Mouse (Mus musculus) kidney, adult 18-20 months (tissue): Measurements from ENCODE around the gene Plpp3.

Source experiments
- DNase-seq: peaks from one replicate; pipeline ENCODE4 v3.0.0; 2021

Plpp3 gene

GRCm38 (mm10) chr4:105157276-105158168, at the start of gene Plpp3:
Gene Plpp3 (plus strand): TSS chr4:105157347.
- DNase-seq = peak; percentile 90

- DNase-seq = peak; percentile 32
Observed at GRCm38 (mm10) chr4:105107943-105108640, 49.1 kb upstream of the Plpp3 start.

DNA sequence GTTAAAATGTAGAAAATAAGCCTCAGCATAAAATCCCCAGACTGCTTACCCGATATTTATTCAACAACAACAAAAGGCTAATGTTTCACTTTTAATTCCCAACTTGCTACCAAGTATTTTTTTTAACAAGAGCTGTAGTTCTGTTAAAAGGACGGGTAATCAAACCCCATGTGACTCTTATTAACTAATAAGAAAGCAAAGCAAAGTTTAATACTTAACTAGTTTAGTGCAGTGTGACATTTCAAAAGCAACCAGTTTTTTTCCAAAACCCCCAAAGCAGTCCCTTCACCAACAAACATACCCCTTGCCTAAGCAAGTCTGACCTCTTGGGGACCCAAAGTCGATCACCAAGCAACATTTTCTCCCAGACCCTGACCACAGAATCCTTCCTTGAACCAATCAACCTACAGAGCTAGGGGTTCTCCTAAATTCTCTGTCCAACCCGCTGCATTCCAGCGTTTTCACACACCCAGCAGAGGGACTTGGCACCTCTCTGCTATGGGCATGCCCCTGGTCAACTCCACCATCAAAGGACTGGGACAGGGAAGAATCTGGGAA, 48.4 kb upstream of the Plpp3 start:
- no peak for DNase-seq

DNA sequence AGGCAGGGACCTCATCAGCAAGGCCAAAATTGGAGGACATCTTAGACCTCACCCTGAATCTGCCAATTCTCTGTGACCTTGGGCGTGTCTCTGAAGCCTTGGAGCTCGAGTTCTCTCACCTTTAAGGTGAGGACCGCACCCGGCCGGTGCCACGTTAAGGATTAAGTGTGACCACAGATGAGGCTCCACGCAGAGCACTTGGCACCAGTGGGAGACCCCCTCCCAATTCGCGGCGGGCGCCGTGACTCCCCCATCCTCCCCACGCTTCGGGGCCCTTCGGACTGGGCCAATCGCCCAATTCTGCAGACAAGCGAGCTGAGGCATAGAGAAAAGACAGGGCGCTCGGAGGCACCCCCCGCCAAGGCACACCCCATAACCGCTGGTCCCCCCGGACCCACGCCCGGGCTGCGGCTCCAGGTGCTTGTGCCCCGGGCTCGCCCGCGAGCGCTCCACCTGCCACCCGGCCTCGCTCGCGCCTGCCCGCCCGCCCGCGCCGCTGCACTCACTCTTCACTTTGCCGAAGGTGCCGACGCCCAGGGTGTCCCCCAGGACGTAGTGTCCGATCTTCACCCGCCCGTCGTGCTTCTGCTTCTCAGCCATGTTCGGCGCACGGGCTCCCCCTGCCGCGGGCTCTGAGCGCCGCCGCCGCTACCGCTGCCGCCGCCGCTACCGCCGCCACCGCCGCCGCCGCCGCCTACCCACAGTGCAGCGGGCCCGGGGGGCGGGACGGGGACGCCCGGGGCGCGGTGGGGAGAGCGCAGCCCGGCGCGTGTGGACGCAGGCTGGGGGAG, 47.8 kb upstream of the Plpp3 start, which contains the start of gene Prkaa2:
Prkaa2 (minus strand) TSS at position 692 of the 791 bp plus-strand sequence.
- peak; percentile 87 for DNase-seq

DNA sequence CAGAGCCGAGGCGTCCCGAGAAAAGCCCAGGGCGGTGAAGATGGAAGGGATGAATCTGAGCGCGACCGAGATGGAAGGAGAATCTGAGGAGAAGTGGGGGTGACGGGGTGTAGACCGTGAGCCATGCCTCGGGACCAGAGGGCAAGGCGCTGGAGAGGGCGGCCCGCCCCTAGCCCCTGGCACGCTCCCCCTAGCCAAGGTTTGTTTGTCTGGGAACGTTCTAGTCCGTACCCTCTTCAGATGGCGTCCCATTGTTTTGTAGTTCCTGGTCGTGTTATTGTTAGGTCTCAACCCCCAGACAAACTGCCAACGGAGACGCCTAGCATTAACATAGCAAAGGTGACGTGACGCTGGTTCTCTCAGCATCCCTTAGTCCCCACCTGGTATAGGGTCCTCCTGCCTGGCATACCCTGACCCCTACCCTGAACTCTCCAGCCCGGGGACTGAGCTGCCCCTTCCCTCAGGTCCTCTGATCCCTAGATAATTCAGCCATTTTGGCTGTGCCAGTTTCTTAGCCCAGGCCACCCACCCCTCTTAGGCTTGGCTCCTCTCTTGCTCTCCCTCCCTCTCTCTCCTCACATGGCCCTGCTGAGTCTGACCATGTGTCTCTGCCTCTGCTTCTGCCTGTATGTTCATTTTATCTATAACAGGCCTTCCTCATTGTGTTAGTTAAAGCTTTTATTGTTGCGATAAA, 47.0 kb upstream of the Plpp3 start:
- DNase-seq = no peak

DNA sequence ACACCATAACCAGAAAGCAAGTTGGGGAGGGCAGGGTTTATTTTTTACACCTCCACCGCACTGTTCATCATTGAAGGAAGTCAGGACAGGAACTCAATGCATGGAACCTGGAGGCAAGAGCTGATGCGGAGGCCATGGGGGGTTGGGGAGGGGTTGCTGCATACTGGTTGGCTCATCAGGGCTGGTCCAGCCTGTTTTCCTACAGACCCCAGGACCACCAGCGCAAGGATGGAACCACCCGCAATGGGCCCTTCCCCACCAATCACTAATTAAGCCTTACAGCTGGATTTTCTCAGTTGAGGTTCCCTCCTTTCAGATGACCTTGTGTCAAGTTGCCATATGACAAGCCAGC, 46.5 kb upstream of the Plpp3 start:
- no peak for DNase-seq

- no peak for DNase-seq
Observed at GRCm38 (mm10) chr4:105111770-105112169, 45.4 kb upstream of the Plpp3 start.

GRCm38 (mm10) chr4:105113042-105113441, 44.1 kb upstream of the Plpp3 start:
- DNase-seq = no peak

DNA sequence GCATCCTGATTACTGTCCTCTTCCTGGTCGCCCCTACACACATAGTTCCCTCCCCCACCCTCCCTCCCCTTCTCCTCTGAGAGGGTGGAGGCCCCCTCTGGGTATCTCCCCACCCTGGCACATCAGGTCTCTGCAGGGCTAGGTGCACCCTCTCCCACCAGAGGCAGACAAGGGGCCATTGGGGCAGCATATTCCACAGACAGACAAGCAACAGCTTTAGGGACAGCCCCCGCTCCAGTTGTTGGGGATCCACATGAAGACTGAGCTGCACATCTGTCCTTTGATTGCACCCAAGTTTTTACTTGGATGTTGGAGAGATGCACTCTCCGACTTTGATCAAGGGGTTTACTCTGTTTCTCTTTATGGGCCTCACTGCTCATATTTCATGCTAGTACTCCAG, 43.7 kb upstream of the Plpp3 start:
- no peak for DNase-seq

GRCm38 (mm10) chr4:105121081-105121480, 36.1 kb upstream of the Plpp3 start:
- DNase-seq = no peak

GRCm38 (mm10) chr4:105122429-105122828, 34.7 kb upstream of the Plpp3 start:
- DNase-seq = peak; percentile 88

DNA sequence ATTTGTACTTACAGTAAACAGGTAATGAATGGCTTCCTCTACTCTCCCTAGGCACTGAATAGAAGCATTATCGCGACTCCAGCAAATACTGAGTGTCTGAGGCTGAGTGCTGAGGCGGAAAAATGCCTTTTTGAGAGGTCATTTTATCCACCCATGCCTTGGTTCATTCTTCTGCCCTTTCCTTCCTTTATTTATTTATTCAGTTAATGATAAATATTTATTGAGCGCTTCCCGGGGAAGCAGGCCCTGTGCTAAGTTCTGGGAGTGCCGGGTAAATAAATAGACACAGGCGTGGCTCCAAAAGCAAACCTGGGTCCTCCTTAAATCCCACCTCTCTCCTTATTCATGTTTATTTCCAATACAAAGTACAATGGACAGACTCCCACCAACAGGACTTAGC, 27.9 kb upstream of the Plpp3 start:
- no peak for DNase-seq

GRCm38 (mm10) chr4:105131756-105132314, 25.3 kb upstream of the Plpp3 start:
- no peak for DNase-seq

DNA sequence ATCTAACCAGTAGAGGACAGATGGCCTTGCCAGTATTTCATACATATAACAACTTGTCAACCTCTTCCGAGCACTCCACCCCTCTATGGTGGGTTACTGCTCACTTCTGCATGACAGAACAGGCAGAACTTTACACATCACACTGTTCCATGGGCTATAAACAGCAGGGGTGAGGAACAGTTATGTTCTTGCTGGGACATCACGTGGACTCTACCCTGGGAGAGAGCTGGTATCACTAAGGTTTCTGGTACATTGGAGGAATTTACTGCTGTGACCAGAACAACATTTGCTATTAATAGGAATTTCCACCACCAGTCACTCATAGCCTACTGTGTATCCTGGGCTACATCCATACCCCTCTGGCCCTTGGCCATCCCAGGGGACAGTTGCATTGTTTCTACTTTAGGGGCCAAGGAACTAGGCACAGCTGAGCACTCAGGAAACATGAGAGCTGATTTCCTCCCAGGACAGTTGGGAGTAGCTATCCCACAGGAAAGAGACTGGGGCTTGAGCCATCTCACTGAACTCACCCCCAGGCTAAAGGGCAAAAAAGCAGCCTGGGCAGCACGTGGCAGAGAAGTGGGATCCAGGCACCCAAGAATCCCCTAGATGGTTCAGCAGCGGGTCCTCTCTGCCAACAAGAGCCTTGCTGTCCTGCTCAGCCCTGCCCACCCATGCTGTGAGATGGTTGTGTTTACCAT, 23.6 kb upstream of the Plpp3 start:
- no peak for DNase-seq

DNA sequence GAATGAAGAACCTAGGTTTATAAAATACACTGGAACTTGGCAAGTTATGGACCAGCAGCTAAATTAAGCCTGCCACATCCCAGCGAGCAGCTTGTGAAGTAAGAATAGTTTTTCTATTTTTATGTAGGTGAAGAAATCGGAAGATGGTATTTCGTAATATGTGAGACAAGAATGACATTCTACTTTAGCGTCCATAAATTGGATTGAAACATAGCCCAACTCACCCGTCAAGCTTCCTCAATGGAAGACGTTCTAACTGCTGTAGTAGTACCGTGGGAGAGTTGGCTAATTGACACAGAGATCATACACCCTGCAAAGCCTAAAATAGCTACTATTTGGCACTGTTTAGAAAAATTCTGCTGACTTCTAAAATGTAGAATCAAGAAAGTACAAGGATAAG, 7.7 kb upstream of the Plpp3 start:
- DNase-seq = no peak

- DNase-seq = peak; percentile 82
Observed at GRCm38 (mm10) chr4:105151911-105152690, 5.0 kb upstream of the Plpp3 start.

- DNase-seq = no peak
Observed at GRCm38 (mm10) chr4:105153227-105153626, 3.9 kb upstream of the Plpp3 start.

- no peak for DNase-seq
Observed at GRCm38 (mm10) chr4:105156281-105156680, 866 bp upstream of the Plpp3 start.

GRCm38 (mm10) chr4:105156955-105157275, 232 bp upstream of the Plpp3 start:
- no peak for DNase-seq

- DNase-seq = peak; percentile 88
Observed at GRCm38 (mm10) chr4:105158169-105158555, 1.0 kb downstream of the Plpp3 start.
